In the genomic region with DNA sequence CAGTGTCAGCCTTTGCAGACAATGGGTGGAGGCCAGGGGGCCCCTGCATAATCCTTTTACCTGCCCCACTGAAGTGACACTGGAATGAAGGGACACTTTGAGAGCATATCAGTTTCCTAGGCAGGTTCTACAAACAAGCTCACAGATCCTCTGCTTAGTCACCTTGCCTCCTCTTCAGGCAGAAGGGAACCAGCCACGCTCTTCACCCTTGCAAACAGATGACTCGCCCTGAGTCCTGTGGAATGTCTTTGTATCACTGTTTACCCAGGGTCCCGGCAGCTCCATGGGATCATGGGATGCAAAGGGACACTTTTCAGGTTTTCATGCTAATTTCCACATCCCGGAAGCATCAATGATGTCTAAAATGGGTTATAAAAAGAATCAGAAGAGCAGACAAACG, we compare ENCODE assay signal across 16 mouse cellular contexts.
"Had no signal": no experiment of that assay in that cellular context is flagged by ENCODE, and none has a peak within 500 bp of the region (broad histone marks: within the 10 kb centered on the region; RNA-seq: fewer than 3 reads in every experiment).

No protein-coding gene starts in this region.

- H3K9ac ChIP-seq: liver, postnatal 0 days; lung, embryonic 15.5 days; midbrain, embryonic 13.5 days; midbrain, embryonic 15.5 days; neural tube, embryonic 12.5 days; stomach, embryonic 15.5 days had no signal

- H3K27ac ChIP-seq: lung, embryonic 15.5 days; macrophage; midbrain, embryonic 13.5 days; midbrain, embryonic 15.5 days; neural tube, embryonic 12.5 days; stomach, embryonic 15.5 days; stomach, postnatal 0 days had no signal

- H3K27me3 ChIP-seq: lung, embryonic 15.5 days; megakaryocyte, embryonic 14.5 days; midbrain, embryonic 13.5 days; midbrain, embryonic 15.5 days; neural tube, embryonic 12.5 days; stomach, embryonic 15.5 days had no signal

- H3K36me3 ChIP-seq: lung, embryonic 15.5 days; midbrain, embryonic 13.5 days; midbrain, embryonic 15.5 days; neural tube, embryonic 12.5 days; stomach, embryonic 15.5 days had no signal

- H3K4me1 ChIP-seq: lung, embryonic 15.5 days; megakaryocyte, embryonic 14.5 days; neural tube, embryonic 12.5 days; stomach, embryonic 15.5 days had no signal

- H3K9me3 ChIP-seq: lung, embryonic 15.5 days; midbrain, embryonic 13.5 days; midbrain, embryonic 15.5 days; neural tube, embryonic 12.5 days; stomach, embryonic 15.5 days had no signal

- H3K4me3 ChIP-seq: lung, embryonic 15.5 days; megakaryocyte, embryonic 14.5 days; midbrain, embryonic 13.5 days; midbrain, embryonic 15.5 days; neural tube, embryonic 12.5 days; stomach, embryonic 15.5 days had no signal

- ATAC-seq: liver, postnatal 0 days; lung, postnatal 0 days; midbrain, embryonic 13.5 days had no signal

- H3K4me2 ChIP-seq: lung, embryonic 15.5 days; midbrain, embryonic 11.5 days; midbrain, embryonic 13.5 days; midbrain, embryonic 15.5 days; neural tube, embryonic 12.5 days; stomach, embryonic 15.5 days had no signal

- DNase-seq: liver, postnatal 0 days; lung, postnatal 14 days; lung, postnatal 36 days; right cerebral cortex, postnatal 14 days; thymus, postnatal 14 days; thymus, postnatal 36 days had no signal
